Mouse (Mus musculus): Measurements from ENCODE around the gene Arhgap32. TPM values are rescaled to one million over a fixed set of nuclear protein-coding genes. Genes with fewer than 3 reads are reported as not detected.
A peak's percentile ranks its signal among the peaks of the same experiment; 100 is the strongest.

Gene Arhgap32
- total RNA-seq, 2 experiments from 2014 or later = 0.24 to 0.38 TPM

DNA sequence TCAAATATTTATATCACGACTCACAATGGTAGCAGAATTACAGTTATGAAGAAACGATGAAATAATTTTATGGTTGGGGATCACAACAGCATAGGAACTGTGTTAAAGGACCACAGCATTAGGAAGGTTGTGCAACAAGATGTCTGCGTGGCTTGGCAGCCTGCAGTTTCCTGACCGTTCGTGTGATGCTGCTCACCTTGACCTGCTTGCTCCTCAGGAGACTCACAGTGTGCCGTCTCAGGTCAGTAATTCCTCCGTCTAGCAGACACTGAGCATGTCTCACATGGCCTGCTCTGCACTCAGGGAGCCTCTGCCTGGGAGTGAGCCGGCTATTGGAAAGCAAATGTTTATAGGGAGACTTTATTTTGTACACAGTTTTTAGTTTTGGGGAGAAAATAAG lies 54.8 kb downstream of the Arhgap32 start:
- ATAC-seq (replicated peaks; ENCODE audit: low FRiP score, low TSS enrichment, poor library complexity, severe bottlenecking) = no peak

DNA sequence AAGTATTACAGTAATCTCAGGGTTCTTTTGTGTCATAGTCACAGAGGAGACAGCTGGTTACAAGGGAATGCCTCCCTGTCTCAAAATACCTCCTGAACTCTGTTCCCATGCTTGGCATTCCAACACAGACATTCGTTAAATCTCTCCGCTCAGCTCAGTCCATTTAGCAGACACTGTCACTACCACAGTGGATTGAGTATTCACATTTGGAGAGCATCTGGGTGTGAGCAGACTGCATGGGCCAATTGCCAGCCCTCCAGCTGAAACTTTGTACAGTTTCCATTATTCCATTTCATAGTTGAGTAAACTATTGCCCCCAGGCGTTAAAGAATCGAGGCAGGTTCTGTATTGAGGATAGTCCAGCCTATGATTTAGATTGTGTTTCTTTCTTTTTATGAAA lies 60.7 kb downstream of the Arhgap32 start:
- no peak for ATAC-seq (replicated peaks; ENCODE audit: low FRiP score, low TSS enrichment, poor library complexity, severe bottlenecking)

DNA sequence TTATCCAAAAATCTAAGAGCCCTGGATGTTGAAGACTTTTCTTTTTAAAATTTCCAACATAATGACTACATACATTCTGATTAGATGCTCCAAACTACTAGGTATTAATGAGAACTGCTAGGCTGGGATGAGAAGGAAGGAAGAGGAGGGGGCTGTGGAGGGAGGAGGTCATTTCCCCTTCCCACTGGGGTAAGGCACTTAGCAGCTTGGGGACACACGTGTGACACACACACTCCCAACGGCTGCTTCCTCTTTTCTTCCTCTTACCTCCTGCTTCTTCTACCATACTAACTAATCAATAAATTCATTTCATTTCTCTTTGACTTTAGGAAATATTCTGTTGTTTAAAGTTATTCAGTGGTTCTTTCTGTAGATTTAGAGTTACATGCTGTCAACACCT lies 65.2 kb downstream of the Arhgap32 start:
- ATAC-seq (replicated peaks; ENCODE audit: low FRiP score, low TSS enrichment, poor library complexity, severe bottlenecking) = no peak

DNA sequence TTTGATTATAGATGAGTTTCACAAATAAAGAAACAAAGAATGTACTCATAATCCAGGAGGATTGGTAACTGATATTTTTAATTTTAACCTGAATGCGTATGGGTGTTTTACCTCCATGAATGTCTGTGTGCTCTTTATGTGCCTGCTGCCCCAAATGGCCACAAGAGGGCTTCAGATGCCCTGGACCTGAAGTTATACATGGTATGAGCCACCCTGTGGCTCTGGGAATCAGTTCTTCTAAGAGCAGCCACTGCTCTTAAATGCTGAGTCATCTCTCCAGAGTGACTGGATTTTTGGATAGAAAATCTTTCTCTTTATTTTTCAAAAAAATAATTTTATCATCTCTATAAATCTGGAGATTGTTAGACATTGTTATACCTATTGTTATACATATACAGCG lies 70.6 kb downstream of the Arhgap32 start:
- peak; percentile 84 for ATAC-seq (replicated peaks; ENCODE audit: low FRiP score, low TSS enrichment, poor library complexity, severe bottlenecking)

DNA sequence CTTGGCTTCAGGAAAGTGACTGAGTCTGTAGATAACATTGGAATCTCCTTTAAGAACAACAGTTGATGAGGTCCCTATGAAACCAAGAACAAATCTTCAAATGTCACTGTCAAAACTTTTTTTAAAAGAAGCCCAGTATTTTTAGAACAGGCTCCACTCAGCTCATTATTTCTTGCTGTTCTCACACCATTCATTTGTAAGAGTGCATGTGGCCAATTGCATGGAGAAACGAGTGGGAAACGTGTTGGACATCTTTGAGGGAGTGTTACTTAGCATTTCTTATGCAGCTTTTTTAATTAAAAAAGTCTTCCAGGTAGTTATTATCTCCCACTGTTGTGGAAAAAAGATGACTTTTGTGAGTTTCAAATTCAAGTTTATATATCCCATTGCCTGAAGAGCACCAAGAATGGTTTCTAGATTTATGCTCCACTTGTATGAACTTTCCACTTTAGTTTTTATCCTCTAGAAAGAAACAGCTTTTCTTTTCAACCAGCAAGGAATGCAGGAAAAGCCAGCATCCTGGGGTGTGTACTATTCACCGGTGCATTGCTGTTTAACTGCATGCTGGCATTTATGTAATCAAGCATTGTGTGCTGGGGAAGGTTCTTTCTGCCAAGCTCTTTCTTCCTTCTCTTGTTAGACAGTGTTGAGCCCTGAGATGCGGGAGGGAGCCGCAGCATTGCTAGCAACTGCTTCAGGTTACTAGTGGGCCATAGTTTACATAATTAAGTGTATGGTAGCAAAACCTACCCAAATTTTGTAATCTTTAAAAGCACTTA lies 76.5 kb downstream of the Arhgap32 start:
- ATAC-seq (replicated peaks; ENCODE audit: low FRiP score, low TSS enrichment, poor library complexity, severe bottlenecking) = no peak

DNA sequence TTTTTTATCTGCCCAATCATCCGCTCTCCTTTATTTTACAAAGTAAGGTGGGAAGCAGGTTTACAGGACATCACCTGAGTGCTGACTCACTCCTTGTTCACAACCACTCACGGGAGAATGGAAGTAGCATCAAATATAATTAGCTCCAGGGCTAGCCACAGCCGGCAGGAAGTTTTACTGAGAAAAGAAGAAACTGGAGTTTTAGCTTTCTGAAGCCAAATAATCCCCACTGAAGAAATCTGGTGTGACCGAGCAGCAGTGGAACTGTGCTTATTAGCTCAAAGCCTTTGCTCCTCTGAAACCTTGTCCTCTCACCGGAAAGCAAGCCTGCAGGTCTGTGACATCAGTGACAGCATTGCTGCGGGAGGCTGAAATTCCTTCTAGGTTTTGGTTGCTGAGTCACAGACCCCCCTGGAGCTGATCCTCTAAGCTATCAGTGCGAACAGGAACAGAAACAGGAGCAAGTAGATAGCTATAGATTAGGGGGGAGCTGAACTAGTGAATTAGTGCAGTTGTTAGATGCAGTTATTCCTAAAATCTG lies 88.6 kb downstream of the Arhgap32 start:
- no peak for ATAC-seq (replicated peaks; ENCODE audit: low FRiP score, low TSS enrichment, poor library complexity, severe bottlenecking)

DNA sequence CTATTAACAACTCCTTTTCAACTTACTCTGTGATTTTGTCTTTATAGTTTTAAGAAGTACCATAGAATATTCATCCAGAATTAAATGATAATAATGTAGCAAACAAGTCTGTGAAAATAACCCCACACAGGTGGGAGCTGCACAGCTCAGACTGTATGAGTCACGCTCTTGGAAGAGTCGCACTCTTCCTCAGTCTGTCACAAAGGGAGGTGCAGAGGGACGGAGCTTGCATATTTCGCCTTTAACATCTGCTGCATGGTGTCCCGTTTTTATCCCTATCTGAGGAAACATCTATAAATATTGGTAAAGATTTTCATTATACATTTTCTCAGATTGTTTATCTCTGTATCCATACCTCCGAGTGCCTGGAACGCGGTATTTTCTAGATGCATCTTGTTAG lies 91.2 kb downstream of the Arhgap32 start:
- no peak for ATAC-seq (replicated peaks; ENCODE audit: low FRiP score, low TSS enrichment, poor library complexity, severe bottlenecking)

DNA sequence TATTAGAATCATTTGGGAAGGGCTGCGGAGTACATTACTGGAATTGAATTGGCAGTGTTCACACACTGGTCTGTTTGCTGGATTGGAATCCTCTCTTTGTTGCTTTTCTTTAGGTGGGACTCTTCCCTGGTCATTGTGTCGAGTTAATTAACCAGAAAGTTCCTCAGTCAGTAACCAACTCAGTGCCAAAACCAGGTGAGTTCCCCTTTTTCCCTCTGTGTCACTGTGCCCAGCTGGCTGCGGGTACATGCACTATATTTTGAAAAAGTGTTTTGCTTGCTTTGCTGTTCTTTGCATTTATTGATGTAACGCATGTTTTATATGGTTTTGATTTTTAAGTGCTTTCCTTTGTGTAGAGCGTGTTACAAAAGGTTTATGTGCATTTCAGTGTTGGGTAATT lies 92.1 kb downstream of the Arhgap32 start:
- no peak for ATAC-seq (replicated peaks; ENCODE audit: low FRiP score, low TSS enrichment, poor library complexity, severe bottlenecking)

DNA sequence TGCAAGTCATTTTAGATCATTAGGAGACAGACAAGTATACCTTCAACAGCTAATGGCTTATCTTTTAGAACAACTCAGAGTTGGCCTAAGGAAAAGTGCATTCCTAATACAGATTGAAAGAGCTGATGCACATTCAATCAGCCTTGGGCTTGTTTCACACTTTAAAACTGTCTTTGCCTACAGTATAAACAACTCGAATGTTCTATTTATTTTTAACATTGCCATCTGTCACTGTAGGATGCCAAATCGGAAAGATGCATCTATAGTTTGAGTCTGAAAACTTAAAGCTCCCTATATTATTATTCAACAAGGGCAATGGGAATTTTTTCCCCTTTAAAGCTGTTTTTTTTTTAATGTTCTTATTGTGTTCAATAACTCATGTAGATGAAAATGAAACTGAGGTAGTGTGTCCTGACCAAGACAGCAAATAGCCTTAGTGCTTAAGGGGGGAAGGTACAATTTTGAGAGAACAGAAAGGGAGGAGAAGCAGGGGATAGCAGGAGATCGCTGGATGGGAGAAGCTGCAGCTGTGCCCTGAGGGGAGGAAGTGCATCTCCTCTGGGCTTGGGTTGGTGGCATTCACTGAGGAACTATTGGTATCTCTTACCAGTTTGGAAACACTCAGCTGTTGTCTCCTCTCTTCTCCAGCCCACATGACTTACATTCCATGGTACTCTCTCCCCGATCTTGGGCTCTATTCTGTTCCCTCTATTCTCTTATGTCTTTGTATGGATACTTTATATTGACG lies 101.1 kb downstream of the Arhgap32 start:
- no peak for ATAC-seq (replicated peaks; ENCODE audit: low FRiP score, low TSS enrichment, poor library complexity, severe bottlenecking)

DNA sequence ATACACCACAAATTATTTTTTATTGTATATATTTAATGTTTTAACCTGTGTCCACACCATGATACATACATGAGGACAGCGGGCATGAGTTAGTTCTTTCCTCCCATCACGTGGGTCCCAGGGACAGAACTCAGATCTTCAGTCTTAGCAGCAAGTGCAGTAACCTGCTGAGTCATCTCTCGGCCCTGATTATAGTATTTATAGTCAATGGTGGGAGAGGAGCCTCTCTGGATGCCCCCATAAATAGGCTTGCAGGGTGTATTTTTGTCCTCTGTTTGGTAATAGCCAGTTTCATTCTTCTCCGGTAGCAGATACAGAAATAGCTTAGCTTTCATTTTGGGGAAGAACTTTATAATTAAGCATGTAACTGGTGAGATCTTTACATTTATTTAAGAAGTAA lies 103.5 kb downstream of the Arhgap32 start:
- ATAC-seq (replicated peaks; ENCODE audit: low FRiP score, low TSS enrichment, poor library complexity, severe bottlenecking) = no peak

DNA sequence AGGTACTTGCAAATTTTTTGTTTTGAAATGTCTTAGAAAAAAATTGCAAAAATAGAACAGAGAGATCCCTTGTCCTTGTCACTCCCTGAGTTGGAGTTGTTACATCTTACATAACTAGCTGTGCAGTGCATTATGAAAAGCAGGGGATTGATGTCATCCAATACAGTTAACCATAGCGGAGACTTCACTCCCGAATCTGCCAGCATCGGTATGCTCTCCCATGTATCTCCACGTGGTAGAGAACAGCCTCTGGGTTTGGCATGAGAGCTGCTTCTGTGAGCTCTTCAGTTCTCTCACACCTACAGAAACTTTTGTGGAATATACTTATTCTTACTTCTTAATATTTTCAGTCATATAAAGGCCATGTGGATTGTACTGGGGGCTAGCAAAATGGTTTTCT lies 106.2 kb downstream of the Arhgap32 start:
- no peak for ATAC-seq (replicated peaks; ENCODE audit: low FRiP score, low TSS enrichment, poor library complexity, severe bottlenecking)

DNA sequence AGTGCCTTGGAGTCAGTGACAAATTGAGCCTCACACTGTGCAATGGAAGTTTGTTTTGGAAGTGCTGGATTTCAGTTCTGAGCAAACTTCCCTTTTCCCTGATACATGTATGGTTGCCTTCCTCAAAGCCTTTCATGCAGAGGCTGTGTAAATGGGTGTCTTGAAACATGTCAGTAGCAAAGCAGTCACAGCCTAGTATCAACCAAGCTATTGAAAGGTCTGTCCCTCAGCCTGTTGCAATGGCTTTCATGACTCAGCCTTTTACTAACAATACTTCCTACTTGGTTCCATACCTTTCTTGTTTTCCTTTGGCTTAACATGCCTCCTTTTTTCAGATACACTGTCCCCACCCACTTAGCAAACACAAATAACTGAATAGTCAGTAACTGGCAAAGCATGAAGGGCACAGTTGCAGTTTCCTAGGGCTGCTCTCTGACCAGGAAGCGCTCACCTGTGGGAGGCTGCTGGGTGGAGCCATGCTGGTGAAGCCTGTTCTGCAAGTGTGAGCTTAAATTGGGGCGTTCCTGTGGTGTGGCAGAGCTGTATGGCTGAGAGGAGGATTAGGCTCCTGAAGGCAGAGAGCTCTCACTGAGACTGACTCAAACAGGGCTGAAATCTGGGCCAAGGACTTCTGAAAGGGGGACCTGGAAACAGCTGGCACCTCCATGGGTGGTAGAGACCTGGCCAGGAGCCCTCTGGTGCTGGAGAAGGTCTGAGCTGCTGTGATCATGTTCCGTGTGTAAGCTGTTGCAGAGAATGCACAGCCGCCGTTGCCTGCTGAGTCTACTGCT lies 108.0 kb downstream of the Arhgap32 start:
- no peak for ATAC-seq (replicated peaks; ENCODE audit: low FRiP score, low TSS enrichment, poor library complexity, severe bottlenecking)

DNA sequence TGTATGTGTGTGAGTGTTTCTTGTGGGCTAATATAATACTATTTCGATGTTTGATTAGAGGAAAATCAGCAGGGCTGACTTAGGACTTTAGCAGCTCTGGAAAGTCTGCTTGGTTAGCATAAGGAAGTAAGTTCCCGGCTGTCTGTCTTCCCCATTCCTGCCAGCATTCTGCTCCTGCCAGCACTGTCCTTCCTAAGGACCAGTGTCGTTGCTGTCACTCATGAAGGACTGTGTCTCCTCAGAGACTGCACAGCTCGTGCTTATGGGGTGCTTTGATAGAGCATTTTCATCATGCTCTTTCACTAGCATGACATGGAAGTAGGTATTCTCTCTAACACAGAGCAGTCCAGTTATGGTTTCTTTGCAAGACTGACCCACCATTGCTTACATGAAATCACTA lies 109.0 kb downstream of the Arhgap32 start:
- ATAC-seq (replicated peaks; ENCODE audit: low FRiP score, low TSS enrichment, poor library complexity, severe bottlenecking) = no peak

DNA sequence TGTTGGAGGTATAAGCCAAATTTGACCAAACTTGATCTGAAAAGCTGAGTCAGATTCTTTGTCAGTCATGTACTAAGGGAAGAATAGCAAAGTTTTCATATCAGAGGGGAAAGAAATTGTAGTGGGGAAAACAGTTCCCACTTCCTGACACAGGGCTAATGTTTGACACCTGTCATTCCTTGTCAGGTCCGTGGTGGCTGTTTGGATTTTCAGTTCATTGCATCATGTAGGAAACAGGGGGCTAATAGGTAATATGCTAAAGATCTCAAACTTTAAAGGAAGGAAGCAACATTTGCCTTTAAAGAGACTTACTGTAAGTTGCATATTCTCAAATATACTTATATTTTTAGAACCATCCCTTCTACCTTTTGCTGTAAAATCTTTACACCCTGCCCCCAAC lies 109.6 kb downstream of the Arhgap32 start:
- no peak for ATAC-seq (replicated peaks; ENCODE audit: low FRiP score, low TSS enrichment, poor library complexity, severe bottlenecking)

DNA sequence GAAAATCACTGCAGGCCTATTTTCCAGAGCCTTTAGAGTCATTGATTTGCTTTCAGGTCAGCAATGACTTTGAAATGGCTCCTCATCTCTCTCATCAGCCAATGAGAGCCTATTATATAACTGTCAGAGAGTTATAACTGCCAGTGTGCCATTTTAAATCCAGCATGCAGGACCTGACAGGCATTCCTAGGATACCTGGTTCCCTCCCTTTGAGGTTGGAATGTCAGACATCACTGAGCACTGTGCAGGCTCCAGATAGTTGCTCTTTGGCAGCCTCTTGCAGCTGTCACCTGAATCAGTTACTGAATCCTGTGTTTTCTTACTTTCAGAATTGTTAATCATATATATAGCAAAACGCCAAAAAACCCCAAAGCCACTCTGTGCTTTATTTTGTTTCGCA lies 111.1 kb downstream of the Arhgap32 start:
- no peak for ATAC-seq (replicated peaks; ENCODE audit: low FRiP score, low TSS enrichment, poor library complexity, severe bottlenecking)

DNA sequence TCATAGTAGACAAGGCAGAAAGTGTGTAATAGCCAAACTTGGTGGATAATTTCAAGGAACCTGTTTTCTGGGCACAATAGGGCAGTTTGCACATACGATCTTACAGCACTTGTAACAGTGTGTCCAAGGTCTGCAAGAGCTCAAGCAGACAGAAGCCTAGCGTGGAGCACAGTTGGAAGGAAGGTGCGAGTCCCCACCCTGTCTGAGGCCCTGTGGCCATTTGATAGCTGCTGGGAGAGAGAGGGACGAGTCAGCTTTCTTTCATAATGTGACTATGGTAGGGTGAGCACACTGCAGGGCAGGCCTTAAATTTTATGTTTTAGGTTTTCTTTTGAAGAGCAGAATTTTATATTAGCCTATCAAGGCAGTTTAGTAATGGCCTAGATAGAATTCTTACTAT lies 117.7 kb downstream of the Arhgap32 start:
- peak; percentile 41; the same call in 1 of the 2 replicates for ATAC-seq (replicated peaks; ENCODE audit: low FRiP score, low TSS enrichment, poor library complexity, severe bottlenecking)

DNA sequence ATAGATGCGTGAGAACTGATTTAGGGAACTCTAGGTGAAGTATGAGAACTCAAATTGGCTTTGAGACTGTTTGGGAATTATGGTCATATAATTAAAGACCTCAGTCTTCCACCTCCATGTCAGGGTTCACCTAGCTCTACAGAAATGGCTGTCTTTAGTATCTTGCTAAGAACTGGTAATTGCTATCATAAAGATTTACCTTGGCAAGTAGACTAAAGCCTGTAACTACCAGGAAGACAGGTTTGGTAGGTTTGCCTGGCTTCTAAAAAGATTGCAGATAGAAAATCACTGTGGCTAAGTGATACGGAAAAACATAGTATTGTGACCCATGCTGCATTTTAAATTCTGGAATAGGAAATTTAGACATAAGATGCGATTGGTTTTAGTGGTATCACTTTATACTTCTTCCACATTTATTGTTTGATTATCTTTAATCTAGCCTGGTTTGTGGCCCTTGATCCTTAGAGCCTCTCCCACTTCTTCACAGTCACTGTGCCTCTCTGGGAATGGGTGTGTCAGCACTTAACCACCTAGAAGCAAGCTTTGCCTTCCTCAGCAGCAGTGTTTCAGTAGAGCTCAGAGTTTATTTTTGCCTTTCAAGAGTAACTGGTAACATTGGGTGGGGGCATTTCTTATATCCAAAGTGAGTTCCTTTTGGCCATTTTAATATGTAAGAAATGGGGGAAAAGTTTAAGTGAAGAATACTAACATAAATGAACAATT lies 119.0 kb downstream of the Arhgap32 start:
- ATAC-seq (replicated peaks; ENCODE audit: low FRiP score, low TSS enrichment, poor library complexity, severe bottlenecking) = no peak

DNA sequence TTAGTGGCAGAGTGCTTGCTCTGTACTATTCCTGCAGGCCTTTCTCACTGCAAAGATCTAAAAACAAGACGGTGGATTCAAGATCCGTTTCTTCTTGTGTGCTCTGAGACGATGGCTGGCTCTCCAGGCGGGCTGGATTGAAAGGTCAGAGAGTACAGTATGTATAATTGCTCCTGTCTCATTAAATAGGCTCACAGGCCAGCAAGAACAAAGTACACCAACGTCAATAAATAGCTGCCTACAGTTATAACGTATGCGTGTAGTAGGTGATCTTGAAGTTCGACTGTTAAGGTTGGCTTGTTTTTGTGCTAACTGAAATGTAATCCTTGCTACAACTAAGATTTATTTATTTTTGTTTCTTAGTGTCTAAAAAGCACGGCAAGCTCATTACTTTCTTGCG lies 123.0 kb downstream of the Arhgap32 start:
- ATAC-seq (replicated peaks; ENCODE audit: low FRiP score, low TSS enrichment, poor library complexity, severe bottlenecking) = no peak

DNA sequence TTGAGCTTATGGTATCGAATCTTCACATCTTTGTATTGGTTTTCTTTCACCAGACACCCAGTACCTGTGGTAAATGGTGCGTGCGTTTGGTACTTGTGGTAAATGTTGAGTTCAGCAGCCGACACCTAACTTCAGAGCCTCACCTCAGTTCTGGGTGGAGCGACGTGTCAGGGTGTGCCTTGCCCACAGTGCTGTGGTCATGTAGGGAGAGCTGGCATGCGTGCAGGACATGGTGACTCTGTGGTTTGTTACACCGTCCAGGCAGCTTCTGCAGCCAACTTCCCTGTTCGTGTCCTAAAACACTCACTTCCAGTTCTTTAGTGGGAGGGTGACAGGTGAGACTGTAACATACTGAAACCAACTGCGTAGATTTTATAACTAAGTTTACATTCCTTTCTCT lies 123.5 kb downstream of the Arhgap32 start:
- peak; percentile 50; the same call in 1 of the 2 replicates for ATAC-seq (replicated peaks; ENCODE audit: low FRiP score, low TSS enrichment, poor library complexity, severe bottlenecking)
